Mouse (Mus musculus) liver, embryonic 14.5 days (tissue): Measurements from ENCODE around the gene Sowahc.

Experiments used
- CTCF ChIP-seq: IDR thresholded peaks from 2 replicates; pipeline ENCODE4 v1.5.1; 2016; ENCODE audit warnings: antibody characterized with exemption, low read depth, control low read depth
- EP300 ChIP-seq: IDR thresholded peaks from 2 replicates; pipeline ENCODE4 v1.6.1; 2016; ENCODE audit warnings: antibody characterized with exemption, low read depth

GRCm38 (mm10) chr10:59265674-59266073, 43.9 kb downstream of the Sowahc start:
- TF ChIP-seq CTCF, result no peak
- TF ChIP-seq EP300, result no peak
